Mouse (Mus musculus) kidney, adult 2 months (tissue): Measurements from ENCODE around the gene Flrt1.

Experiments
- CTCF ChIP-seq: fragments of 200-500 bp; conservative IDR thresholded peaks from 2 replicates; pipeline ENCODE4 v1.5.1; 2011; ENCODE audit warnings: low read depth, mild to moderate bottlenecking, control low read depth, low read length, moderate library complexity, mixed read lengths; ENCODE audit not compliant: insufficient read depth, insufficient read length
- POLR2A ChIP-seq: fragments of 200-500 bp; IDR thresholded peaks from one replicate; pipeline ENCODE4 v1.6.1; 2011; ENCODE audit warnings: low read depth, low read length, control low read depth

DNA sequence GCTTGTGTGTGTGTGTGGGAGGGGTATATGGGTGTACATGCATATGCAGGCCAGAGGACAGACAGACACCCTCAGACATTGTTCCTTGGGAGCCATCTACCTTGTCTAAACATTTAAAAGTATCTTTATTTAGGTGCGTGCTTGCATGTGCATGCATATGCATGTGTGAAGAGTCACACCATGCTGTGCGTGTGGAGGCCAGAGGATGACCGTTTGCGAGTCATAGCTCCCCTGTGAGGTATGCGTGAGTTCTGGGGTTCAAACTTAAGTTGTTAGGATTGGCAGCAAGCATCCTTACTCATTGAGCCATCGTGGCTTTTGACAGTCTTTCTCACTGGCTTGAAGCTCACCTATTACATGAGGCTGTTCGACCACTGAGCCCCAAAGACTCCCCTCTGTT, 27.3 kb downstream of the Flrt1 start:
- TF ChIP-seq POLR2A = no peak
- TF ChIP-seq CTCF = no peak
